Mouse (Mus musculus) CD4-positive, CD25-positive, alpha-beta regulatory T cell, adult 2 months (primary cell): ENCODE data around the gene Prmt1.

Experiments
- DNase-seq: peaks from one replicate; pipeline ENCODE4 v3.0.0-alpha.2; 2012; ENCODE audit warnings: low read depth, low spot score

Gene Prmt1

GRCm38 (mm10) chr7:44981539-44981938 lies 4.8 kb downstream of the Prmt1 start:
- no peak for DNase-seq

DNA sequence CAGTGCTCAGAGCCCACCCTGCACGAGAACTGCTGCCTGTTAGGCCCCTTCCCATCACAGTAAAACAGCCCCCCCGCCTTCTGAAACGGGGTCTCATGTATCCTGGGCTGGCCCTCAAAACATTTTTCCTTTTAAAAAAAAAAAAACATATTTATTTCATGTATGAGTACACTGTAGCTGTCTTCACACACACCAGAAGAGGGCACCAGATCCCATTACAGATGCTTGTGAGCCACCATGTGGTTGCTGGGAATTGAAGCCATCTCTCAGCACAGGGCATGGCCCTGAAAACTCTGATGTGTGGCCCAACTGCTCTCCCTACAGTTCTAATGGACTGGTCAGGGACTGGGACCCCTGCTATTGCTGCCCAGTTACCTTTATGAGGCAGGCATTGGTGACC lies 8.1 kb downstream of the Prmt1 start:
- DNase-seq, result no peak

DNA sequence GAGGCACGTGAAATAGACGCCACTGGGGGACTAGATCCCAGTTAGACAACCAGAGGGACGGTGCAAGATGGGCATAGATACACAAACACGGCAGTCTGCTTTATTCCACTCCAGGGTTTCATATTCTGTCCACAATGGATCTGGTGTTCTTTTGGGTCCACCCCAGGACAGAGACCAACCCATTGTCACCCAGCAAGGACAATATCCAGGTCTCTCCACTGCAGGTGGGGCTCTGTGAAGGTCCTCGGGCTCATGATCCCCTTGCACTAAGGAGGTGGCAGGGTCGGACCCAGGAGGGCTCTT lies 11.3 kb downstream of the Prmt1 start:
- DNase-seq, result no peak

DNA sequence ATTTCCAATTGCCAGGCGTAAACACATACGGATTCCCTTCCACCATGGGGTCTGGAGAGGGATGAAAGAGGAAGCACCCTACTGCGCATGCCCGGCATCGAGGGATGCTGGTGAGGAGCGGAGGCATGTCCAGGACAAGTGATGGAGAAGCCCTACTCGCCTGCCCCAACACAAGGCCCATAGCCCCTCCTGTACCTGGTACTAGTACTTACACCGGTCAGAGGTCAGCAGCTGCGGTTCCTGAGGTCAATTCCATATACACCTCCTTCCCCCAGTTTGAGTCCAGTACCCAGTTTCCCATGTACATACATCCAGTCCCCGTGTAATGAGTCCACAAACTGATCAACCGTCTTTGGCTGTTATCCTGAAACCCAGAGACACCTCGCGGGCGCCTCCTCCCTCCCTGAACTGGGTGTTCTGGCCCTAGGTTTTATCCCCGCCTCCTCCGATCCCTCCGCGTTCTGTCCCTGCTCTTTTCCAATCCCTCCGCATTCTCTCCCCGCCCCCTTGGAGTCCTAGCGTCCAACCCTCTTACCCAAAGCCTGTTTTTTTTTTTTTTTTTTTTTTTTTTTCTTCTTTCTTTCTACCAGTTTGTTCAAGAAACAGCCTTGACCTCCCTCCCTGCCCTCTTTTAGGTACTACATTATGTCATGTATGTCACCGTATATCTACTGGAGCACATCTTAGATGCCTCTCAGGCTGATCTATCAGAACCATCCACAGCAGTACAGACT lies 11.8 kb downstream of the Prmt1 start, which contains the start of gene Cpt1c:
Gene Cpt1c, minus strand, starts transcription at position 469 of the 734 bp plus-strand sequence.
- DNase-seq, result no peak

DNA sequence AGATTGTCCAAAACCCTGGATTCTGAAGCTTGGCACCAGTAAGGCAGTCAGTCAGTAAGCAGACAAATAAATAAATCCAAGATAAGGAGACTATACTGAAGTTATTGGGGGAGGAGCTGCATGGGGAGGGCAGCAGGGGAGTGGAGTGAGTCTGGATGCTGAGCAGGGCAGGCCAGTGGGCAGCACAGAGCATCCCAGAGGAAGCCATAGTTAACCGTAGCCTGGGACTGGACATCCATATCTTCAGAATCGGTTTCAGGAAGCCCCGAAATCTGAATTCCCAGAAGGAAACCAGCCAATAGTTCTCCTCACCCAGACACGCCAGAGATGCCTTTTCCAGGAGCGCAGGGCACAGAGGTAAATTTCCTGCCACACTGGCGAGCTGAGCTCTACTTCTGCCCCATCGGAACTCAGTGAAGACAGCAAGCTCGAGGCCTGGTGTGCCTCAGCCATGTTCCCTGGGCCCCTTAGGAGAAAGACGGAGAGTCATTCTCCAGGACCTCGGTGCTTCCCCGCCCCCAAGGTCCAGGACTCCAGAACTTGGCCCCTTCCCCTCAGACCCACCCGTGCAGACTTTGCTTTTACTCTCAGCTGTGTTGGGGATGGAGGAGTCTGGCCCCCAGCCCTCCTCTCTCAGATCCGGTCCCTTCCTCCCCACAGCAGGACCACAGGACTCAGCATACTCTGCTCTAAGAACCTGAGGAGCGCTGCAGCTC lies 12.8 kb downstream of the Prmt1 start:
- no peak for DNase-seq

DNA sequence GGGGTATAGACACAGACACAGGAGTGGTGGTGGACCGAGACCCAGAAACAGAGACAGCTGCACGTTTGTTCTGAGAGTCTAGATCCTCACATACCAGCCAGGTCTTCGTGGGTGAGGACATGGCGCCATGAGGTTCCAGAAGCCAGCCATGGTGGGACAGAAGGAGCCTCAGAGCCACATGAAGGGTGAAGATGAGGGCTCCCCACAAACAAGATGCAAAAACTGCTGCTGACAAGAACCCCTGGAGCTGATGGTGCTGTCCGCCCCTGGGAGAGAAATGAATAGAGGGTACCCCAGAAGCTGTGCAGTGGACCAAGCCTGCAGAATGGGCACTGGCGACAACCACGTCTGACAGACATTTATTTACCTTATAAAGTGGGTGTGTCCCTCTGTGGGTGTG lies 15.2 kb downstream of the Prmt1 start:
- DNase-seq, result no peak

GRCm38 (mm10) chr7:44970231-44970691 lies 16.1 kb downstream of the Prmt1 start:
- DNase-seq, result peak; percentile 86

DNA sequence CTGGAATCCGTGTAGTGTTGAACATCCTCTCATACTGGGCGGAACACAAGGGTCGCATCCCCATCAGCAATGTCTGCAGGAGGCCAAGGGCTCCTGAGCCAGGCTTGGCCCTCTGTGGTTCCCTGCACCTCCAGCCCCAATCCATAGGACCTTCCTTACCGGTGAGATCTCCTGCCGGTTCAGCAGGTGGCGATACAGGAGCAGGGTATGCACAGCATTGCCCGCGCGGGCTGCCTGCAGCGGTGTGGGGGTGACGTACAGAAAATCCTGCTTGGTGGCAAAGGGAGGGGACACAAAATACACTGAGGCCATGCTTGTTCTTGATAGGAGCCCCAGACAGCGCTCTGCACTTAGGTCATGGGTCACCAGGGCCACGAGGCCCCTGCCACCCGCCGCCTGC lies 19.7 kb downstream of the Prmt1 start:
- no peak for DNase-seq

DNA sequence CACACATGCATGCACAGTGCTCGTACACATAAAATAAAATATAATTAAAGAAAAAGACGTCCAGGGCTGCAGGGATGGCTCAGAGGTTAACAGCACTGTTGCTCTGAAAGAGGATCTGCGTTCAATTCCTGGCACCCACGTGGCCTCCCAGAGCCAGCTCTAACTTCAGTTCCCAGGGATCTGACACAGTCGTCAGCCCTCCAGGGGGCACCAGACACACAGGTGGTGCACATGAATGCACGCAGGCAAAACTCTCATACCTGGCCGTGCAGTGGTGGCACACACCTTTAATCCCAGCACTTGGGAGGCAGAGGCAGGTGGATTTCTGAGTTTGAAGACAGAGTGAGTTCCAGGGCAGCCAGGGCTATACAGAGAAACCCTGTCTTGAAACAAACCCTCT lies 20.4 kb downstream of the Prmt1 start:
- peak; percentile 47 for DNase-seq

- no peak for DNase-seq
Measured at GRCm38 (mm10) chr7:44964990-44965389, 21.4 kb downstream of the Prmt1 start.

DNA sequence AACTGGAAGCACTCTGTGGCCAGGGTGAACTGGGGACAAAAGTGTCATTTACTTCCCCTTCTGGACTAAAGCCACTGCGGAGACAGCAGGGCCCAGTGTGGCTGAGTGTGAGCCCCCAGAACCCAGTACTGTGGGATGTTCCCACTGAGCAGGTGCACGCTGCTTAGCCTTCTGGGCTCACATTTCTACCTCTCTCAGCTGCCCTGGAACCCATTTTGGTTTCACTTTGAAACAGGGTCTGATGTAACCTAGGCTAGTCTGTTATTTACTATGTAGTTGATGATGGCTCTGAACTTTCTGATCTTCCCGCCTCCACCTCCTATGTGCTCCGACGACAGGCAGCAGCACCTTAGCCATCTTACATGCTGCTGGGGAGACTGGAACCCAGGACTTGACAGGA lies 23.5 kb downstream of the Prmt1 start:
- DNase-seq, result no peak

DNA sequence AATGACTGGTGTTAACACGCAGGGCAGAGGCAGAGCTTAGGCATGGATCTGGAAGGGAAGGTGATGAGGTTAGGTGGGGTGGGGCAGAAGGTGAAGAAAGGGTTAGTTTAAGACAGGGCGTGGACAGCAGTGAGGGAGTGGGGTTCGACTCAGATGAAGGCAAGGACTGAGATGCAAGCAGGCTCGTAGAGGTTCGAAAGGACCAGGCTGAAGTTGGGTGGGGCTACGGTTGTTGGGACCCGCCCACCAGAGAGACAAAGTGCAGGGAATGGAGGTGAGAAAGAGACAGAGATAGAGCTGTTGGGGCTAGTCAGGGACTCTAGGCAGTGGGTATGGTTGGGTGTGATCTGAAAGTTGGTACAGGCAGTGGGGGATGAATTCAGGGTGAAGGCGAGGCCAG lies 24.0 kb downstream of the Prmt1 start:
- no peak for DNase-seq

DNA sequence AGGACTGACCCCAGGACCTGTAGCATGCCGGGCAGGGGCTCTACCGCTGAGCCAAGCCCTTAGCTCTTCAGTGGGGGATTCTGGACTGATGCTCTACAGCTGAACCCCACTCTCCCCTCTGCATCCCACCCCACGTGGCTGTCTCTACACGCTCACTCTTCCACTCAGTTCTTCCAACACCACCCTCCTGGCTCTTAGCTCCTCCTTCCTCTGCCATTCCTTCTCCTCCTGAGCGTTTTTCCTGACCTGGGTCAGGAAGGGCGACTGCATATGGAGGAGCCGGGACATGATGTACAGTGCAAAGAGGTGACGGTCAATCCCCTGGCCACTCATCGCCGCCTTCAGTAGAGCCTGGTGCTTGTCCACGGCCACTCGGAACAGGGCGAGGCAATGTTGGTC lies 25.9 kb downstream of the Prmt1 start:
- no peak for DNase-seq

DNA sequence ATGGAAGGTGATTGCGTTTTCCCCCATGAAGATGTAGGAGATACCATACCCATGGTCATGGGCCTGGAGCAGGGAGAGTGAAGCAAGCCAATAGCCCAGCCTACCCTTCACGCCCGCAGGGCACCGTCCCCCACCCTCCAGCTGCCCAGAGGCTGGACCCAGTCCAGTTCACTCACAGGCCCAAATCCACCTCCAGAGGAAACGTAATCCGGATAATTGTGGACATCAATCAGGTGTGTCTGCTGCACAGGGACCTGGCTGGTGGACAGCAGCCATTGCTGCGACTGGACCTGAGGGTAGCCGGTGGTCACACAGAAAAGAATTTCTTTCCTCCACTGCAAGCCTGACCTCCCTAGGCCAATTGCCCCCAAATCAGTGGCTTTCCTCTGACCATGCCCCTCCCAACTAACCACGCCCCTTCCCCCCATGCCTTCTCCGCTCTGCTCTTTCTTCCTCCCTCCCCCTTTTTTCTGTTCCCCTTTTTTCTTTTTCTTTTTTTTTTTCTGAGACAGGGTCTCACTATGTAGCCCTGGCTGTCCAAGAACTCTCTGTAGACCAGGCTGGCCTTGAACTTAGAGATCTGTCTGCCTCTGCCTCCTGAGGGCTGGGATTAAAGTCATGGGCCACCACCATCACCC lies 26.4 kb downstream of the Prmt1 start:
- no peak for DNase-seq

- DNase-seq, result no peak
Measured at GRCm38 (mm10) chr7:44959281-44959680, 27.1 kb downstream of the Prmt1 start.

DNA sequence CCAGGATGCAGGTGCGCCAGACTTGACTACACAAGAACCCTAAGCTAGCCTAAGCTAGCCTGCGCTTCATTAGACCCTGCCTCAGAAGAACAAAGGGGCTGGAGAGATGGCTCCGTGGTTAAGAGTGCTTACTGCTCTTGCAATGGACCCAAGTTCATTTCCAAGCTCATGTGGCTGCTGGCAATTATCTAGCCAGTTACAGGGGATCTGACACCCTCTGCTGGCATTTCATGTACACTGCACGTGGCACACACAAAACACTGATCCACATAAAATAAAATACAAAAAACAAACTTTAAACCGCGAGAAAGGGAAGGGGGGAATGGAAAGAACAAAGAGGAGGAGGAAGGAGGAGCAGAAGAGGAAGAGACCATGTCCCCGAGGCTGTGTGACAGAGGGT lies 28.2 kb downstream of the Prmt1 start:
- DNase-seq, result peak; percentile 65

GRCm38 (mm10) chr7:44957183-44957835 lies 29.1 kb downstream of the Prmt1 start:
- DNase-seq, result no peak

- no peak for DNase-seq
Measured at GRCm38 (mm10) chr7:44956266-44956665, 30.1 kb downstream of the Prmt1 start.

- DNase-seq, result peak; percentile 69
Measured at GRCm38 (mm10) chr7:44955628-44956027, 30.7 kb downstream of the Prmt1 start.

GRCm38 (mm10) chr7:44954091-44954885 lies 32.1 kb downstream of the Prmt1 start:
- DNase-seq, result no peak

DNA sequence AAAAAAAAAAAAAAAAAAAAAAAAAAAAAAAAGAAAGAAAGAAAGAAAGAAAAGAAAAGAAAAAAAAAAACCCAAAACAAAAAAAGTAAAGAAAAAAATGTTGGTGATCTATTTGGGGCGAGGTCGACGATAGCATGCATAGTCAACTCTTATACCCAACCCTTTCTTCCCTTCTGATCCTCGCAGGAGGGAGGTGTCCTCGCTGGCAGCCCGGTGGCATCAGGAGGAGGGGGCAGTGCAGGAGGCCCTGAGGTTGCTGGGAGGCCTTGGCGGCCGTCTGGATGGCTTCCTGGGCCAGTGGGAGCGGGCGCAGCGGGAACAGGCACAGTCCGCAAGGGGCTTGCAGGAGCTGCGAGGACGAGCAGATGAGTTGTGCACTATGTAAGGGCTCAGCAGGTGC lies 32.8 kb downstream of the Prmt1 start:
- no peak for DNase-seq
